Mouse (Mus musculus): ENCODE data around the gene Rsph14. TPM values are rescaled to one million over a fixed set of nuclear protein-coding genes. Genes with fewer than 3 reads are reported as not detected.
A peak's percentile ranks its signal among the peaks of the same experiment; 100 is the strongest.

The Rsph14 gene
- polyA plus RNA-seq, 1 experiment from 2014 or later = 8.8 TPM

DNA sequence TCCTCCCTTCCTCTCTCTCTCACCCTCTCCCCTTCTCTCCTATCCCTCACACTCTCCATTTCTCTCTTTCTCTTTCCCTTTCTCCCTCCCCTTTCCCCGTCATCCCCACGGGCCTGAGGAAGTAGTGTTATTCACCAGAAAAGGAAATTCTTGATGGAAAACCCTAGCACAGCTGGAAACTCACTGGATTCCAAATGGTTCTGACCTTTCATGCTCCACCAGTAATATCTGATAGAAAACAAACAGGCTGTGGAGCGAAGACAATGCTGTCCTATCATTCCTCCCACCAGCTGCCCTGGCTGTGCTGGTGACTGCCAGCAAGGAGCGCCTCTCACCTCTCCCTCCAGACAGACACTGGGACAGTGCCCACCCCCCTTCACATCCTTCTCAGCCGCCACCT is 37.5 kb downstream of the Rsph14 start:
- no peaks in the 10 kb centered on the region for H3K4me1 ChIP-seq (ENCODE audit: insufficient read depth, low read depth, low read length)
- H3K27me3 ChIP-seq (replicated peaks; ENCODE audit: insufficient read depth, low read length) = no peaks in the 10 kb centered on the region
- no peak overlapping the region for H3K9ac ChIP-seq (replicated peaks; ENCODE audit: low read depth)
- H3K4me2 ChIP-seq (replicated peaks; ENCODE audit: low read depth, low read length) = no peak overlapping the region
- no peak for TF ChIP-seq EP300 (IDR thresholded peaks at IDR 0.05)
- TF ChIP-seq CTCF (IDR thresholded peaks at IDR 0.05) = no peak
- no peak overlapping the region for H3K4me3 ChIP-seq (ENCODE audit: low read depth, low read length)
- no peak for DNase-seq (ENCODE audit: low spot score)
- no peaks in the 10 kb centered on the region for H3K9me3 ChIP-seq (ENCODE audit: low read length)
- no peak for ATAC-seq
- 15% methylated on average over 5 of the region's 5 CpGs for WGBS
- no peaks in the 10 kb centered on the region for H3K36me3 ChIP-seq (ENCODE audit: insufficient read depth, low read length)
- H3K27ac ChIP-seq (ENCODE audit: low read length) = no peak overlapping the region

- no peak for TF ChIP-seq EP300 (IDR thresholded peaks at IDR 0.05)
- no peak for TF ChIP-seq CTCF (IDR thresholded peaks at IDR 0.05)
- H3K27me3 ChIP-seq (replicated peaks; ENCODE audit: insufficient read depth, low read length) = no peaks in the 10 kb centered on the region
- H3K9me3 ChIP-seq (ENCODE audit: low read length) = no peaks in the 10 kb centered on the region
- peak; percentile 69 for DNase-seq (ENCODE audit: low spot score)
- peak overlapping the region; percentile 35; the same call in 1 of the 2 replicates for H3K27ac ChIP-seq (ENCODE audit: low read length)
- 40% methylated on average over 24 of the region's 26 CpGs for WGBS
- no peak overlapping the region for H3K9ac ChIP-seq (replicated peaks; ENCODE audit: low read depth)
- no peak overlapping the region for H3K4me3 ChIP-seq (ENCODE audit: low read depth, low read length)
- H3K36me3 ChIP-seq (ENCODE audit: insufficient read depth, low read length) = no peaks in the 10 kb centered on the region
- 0 out of 2 replicates have a peak overlapping the region, but pooled peaks have one; percentile 27 for H3K4me2 ChIP-seq (replicated peaks; ENCODE audit: low read depth, low read length)
- no peaks in the 10 kb centered on the region for H3K4me1 ChIP-seq (ENCODE audit: insufficient read depth, low read depth, low read length)
- peak; percentile 79 for ATAC-seq
Measured at GRCm38 (mm10) chr10:74990584-74991322, 41.6 kb downstream of the Rsph14 start.

DNA sequence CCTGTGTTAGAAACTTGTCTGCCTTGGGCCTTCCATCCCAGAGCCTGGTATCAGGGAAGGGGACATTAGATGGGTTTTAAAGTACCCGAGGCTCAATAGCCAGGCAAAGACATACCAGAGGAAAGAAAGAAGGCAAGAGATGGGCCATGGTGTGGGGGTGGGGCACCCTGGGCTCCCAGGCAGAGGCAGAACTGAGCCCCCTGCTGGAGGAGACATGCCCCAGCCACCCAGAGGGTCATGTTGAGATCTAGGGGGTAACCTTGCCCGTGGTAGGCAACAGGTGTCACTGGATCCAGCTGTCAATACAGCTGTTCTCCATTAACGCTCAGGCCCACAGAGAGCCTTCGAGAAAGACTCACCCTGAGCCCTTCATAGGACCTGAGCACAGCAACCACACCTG is 42.6 kb downstream of the Rsph14 start:
- DNase-seq (ENCODE audit: low spot score) = no peak
- ATAC-seq = no peak

DNA sequence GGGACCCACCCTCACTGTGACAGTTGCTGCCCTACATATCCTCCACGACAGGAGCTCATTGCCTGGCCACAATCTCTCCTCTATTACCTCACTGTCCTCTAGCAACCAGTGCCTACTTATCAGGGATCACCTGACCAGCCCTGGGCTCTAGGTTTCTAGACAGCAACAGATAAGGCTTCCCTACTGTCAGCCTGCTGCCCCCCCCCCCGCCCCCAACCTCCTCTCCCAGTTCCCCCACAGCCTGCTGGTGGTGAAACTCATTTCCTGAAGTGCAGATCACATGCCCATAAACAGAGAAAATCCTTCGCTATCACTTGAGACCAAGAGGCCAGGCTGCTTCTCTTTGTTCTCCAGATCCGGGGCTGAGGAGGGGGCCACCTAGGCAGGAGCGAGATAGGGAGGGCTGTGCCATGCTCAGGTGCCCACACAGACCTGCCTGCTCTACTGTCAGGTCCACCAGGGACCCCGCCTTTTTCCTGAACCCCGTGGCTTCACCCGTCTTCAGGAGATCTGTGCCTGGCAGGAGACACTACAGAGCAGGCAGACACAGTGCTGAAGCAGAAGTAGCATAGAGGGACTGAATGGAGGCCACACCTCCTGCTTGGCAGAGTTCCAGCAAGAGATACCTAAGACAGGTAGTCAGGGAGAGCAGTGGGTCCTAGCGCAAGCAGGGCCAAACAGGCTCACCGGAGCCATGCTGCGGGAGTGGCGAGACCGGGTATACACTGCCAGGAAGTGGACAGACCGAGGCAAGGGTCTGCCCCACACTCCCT is 44.5 kb downstream of the Rsph14 start:
- peak; percentile 22 for DNase-seq (ENCODE audit: low spot score)
- no peak overlapping the region for H3K4me2 ChIP-seq (replicated peaks; ENCODE audit: low read depth, low read length)

More for the DNA sequence above, 42.6 kb downstream of the Rsph14 start:
- Histone ChIP-seq H3K36me3 (ENCODE audit: insufficient read depth, low read length) (no peaks in the 10 kb centered on the region), H3K4me3 (ENCODE audit: low read depth, low read length) (no peak overlapping the region), H3K9me3 (ENCODE audit: low read length) (no peaks in the 10 kb centered on the region), H3K27me3 (replicated peaks; ENCODE audit: insufficient read depth, low read length) (no peaks in the 10 kb centered on the region), H3K4me2 (replicated peaks; ENCODE audit: low read depth, low read length) (no peak overlapping the region), H3K4me1 (ENCODE audit: insufficient read depth, low read depth, low read length) (no peaks in the 10 kb centered on the region), H3K27ac (ENCODE audit: low read length) (no peak overlapping the region), H3K9ac (replicated peaks; ENCODE audit: low read depth) (no peak overlapping the region)
- TF ChIP-seq CTCF (IDR thresholded peaks at IDR 0.05) (peak; percentile 47), EP300 (IDR thresholded peaks at IDR 0.05) (no peak)
- 68% methylated on average over 4 of the region's 4 CpGs for WGBS

GRCm38 (mm10) chr10:74983176-74983575 is 49.2 kb downstream of the Rsph14 start:
- Histone ChIP-seq H3K27ac (ENCODE audit: low read length) (no peak overlapping the region), H3K9me3 (ENCODE audit: low read length) (no peaks in the 10 kb centered on the region), H3K9ac (replicated peaks; ENCODE audit: low read depth) (no peak overlapping the region), H3K27me3 (replicated peaks; ENCODE audit: insufficient read depth, low read length) (no peaks in the 10 kb centered on the region), H3K4me2 (replicated peaks; ENCODE audit: low read depth, low read length) (no peak overlapping the region), H3K4me3 (ENCODE audit: low read depth, low read length) (no peak overlapping the region), H3K36me3 (ENCODE audit: insufficient read depth, low read length) (no peaks in the 10 kb centered on the region), H3K4me1 (ENCODE audit: insufficient read depth, low read depth, low read length) (no peaks in the 10 kb centered on the region)
- ATAC-seq = no peak
- no peak for TF ChIP-seq EP300 (IDR thresholded peaks at IDR 0.05)
- 61% methylated on average over 8 of the region's 8 CpGs for WGBS
- no peak for DNase-seq (ENCODE audit: low spot score)

More for the DNA sequence above, 44.5 kb downstream of the Rsph14 start:
- Histone ChIP-seq H3K4me3 (ENCODE audit: low read depth, low read length) (no peak overlapping the region), H3K36me3 (ENCODE audit: insufficient read depth, low read length) (no peaks in the 10 kb centered on the region), H3K9ac (replicated peaks; ENCODE audit: low read depth) (no peak overlapping the region), H3K27me3 (replicated peaks; ENCODE audit: insufficient read depth, low read length) (no peaks in the 10 kb centered on the region), H3K27ac (ENCODE audit: low read length) (no peak overlapping the region), H3K4me1 (ENCODE audit: insufficient read depth, low read depth, low read length) (no peaks in the 10 kb centered on the region), H3K9me3 (ENCODE audit: low read length) (no peaks in the 10 kb centered on the region)
- TF ChIP-seq CTCF (IDR thresholded peaks at IDR 0.05) (no peak), EP300 (IDR thresholded peaks at IDR 0.05) (no peak)
- 44% methylated on average over 13 of the region's 14 CpGs for WGBS
- 0 out of 2 replicates have a peak, but pooled peaks have one; percentile 10 for ATAC-seq

DNA sequence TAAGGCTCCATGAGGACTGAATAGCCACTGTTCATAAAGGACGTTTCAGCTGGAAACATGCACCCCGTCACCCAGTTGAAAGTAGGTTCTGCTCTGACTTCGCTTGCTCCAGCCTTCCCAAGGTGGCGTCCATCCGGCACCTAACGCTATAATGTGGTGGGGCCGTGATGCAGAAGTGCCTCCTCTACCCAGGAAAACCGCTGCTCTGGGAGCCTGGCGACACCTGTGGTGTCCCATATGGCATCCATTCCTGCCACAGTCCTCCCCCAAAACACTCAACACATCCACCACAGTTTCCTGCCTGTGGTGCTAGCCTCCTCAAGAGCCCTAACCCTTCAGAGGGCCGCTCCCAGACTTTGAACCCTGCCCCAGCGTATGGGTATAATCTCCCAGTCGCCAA is 51.2 kb downstream of the Rsph14 start:
- H3K27ac ChIP-seq (ENCODE audit: low read length) = no peak overlapping the region
- H3K27me3 ChIP-seq (replicated peaks; ENCODE audit: insufficient read depth, low read length) = no peaks in the 10 kb centered on the region
- DNase-seq (ENCODE audit: low spot score) (no peak), ATAC-seq (no peak)
- H3K9ac ChIP-seq (replicated peaks; ENCODE audit: low read depth) = no peak overlapping the region
- H3K4me3 ChIP-seq (ENCODE audit: low read depth, low read length) = no peak overlapping the region
- H3K4me2 ChIP-seq (replicated peaks; ENCODE audit: low read depth, low read length) = no peak overlapping the region
- WGBS = 87% methylated on average over 12 of the region's 12 CpGs
- no peak for TF ChIP-seq EP300 (IDR thresholded peaks at IDR 0.05)
- TF ChIP-seq CTCF (IDR thresholded peaks at IDR 0.05) = no peak
- no peaks in the 10 kb centered on the region for H3K9me3 ChIP-seq (ENCODE audit: low read length)
- no peaks in the 10 kb centered on the region for H3K4me1 ChIP-seq (ENCODE audit: insufficient read depth, low read depth, low read length)
- H3K36me3 ChIP-seq (ENCODE audit: insufficient read depth, low read length) = no peaks in the 10 kb centered on the region

All from lung, postnatal 0 days (tissue).